Mouse (Mus musculus) embryonic facial prominence, embryonic 11.5 days (tissue): ENCODE data around the gene B4galnt4. TPM values are rescaled to one million over a fixed set of nuclear protein-coding genes. Genes with fewer than 3 reads are reported as not detected.

Source experiments
- ATAC-seq: fragments of 200-750 bp; cut with Nextera tagmentation; replicated peaks from 2 replicates; pipeline ENCODE4 v1.8.0; 2017; ENCODE audit warnings: low read depth; ENCODE audit not compliant: insufficient number of reproducible peaks, low FRiP score, low TSS enrichment
- DNase-seq: peaks from one replicate; pipeline ENCODE4 v3.0.0-alpha.2; 2015; ENCODE audit warnings: low spot score
- H3K27ac ChIP-seq: fragments of 300-500 bp; sonication (generic); replicated peaks from 2 replicates; pipeline ENCODE4 v1.5.1; 2014; ENCODE audit warnings: mild to moderate bottlenecking, low read depth, low read length, control low read depth
- H3K27me3 ChIP-seq: fragments of 300-500 bp; sonication (generic); 2 replicates; pipeline ENCODE4 v1.6.1; 2014; ENCODE audit warnings: mild to moderate bottlenecking, low read length, moderate library complexity, mixed read lengths; ENCODE audit not compliant: control insufficient read depth, insufficient read depth
- H3K36me3 ChIP-seq: fragments of 300-500 bp; sonication (generic); replicated peaks from 2 replicates; pipeline ENCODE4 v1.6.1; 2014; ENCODE audit warnings: low read depth, mild to moderate bottlenecking, low read length, moderate library complexity, mixed read lengths; ENCODE audit not compliant: control insufficient read depth, insufficient read depth
- H3K4me1 ChIP-seq: fragments of 300-500 bp; sonication (generic); 2 replicates; pipeline ENCODE4 v1.6.1; 2014; ENCODE audit warnings: low read length, mixed read lengths; ENCODE audit not compliant: control insufficient read depth, insufficient read depth
- H3K4me2 ChIP-seq: fragments of 300-500 bp; sonication (generic); 2 replicates; pipeline ENCODE4 v1.6.1; 2014; ENCODE audit warnings: low read depth, mild to moderate bottlenecking, control low read depth, low read length, moderate library complexity
- H3K4me3 ChIP-seq: fragments of 300-500 bp; sonication (generic); 2 replicates; pipeline ENCODE4 v1.5.1; 2014; ENCODE audit warnings: low read depth, low read length, control low read depth
- H3K9ac ChIP-seq: fragments of 300-500 bp; sonication (generic); replicated peaks from 2 replicates; pipeline ENCODE4 v1.6.1; 2014; ENCODE audit warnings: mild to moderate bottlenecking, control low read depth, low read length
- H3K9me3 ChIP-seq: fragments of 300-500 bp; sonication (generic); replicated peaks from 2 replicates; pipeline ENCODE4 v1.6.1; 2016; ENCODE audit warnings: mild to moderate bottlenecking, low read length, inconsistent platforms, mixed read lengths; ENCODE audit not compliant: control insufficient read depth
- WGBS: fragments of 180-500 bp; shearing (Covaris S2); extraction: QIAGEN DNeasy Blood & Tissue Kit; methylation state at CpG from one replicate; pipeline ENCODE4 v1.1.7; 2014; 5-methylcytosine and 5-hydroxymethylcytosine counted together
- polyA plus RNA-seq: library from polyadenylated mRNA; unstranded; fragments of >200 nt; fragmentation: Nextera tagmentation; extraction: Ambion mirVana; gene quantifications from 2 replicates; pipeline ENCODE4 v1.2.1, GENCODE M21; 2014

Gene B4galnt4
- polyA plus RNA-seq, 1 experiment from 2014 or later = 15.8 TPM

DNA sequence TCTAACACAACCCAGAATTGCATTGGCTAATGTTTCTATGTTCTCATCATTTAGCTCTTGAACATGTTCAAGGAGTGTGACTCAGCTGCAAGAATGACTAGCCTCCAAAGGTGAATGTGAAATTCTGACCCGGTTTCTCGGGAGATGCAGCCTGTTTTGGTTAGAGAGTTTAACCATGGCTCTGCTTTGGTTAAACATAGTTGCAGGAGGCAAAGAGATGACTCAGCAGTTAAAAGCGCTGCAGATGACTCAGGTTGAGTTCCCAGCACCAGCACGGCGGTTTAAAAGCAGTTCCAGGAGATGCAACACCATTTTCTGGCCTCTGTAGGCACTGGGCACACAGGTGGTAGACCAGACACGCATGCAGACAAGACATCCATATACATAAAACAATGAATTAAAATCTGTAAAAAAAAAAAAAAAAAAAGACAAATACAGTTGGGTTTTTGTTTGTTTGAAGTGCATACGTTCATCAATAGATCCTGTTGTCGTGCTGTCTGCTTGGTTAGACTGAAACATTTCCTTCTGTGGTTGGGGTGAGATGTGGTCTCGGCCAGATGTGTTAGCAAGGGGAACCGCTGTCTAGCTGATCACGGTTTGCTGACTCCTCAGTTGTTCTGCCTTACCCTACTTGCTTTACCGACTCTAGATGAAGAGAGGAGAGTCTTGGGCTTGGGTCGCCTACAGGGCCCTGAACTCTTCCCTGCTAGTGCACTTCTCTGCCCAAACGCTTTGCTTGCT lies 2.1 kb upstream of the B4galnt4 start:
- Histone ChIP-seq H3K27ac (no peak overlapping the region), H3K36me3 (no peaks in the 10 kb centered on the region; the same call in 1 of the 2 replicates), H3K9ac (no peak overlapping the region), H3K27me3 (no peaks in the 10 kb centered on the region), H3K4me2 (no peak overlapping the region), H3K4me3 (no peak overlapping the region), H3K4me1 (no peaks in the 10 kb centered on the region; the same call in 1 of the 2 replicates), H3K9me3 (no peaks in the 10 kb centered on the region)
- WGBS = 92% methylated on average over 14 of the region's 14 CpGs
- no peak for DNase-seq
- ATAC-seq = no peak

- H3K27ac ChIP-seq = no peak overlapping the region
- no peak; the same call in 1 of the 2 replicates for ATAC-seq
- peaks cover 3% of the 10 kb centered on the region for H3K36me3 ChIP-seq
Observed at GRCm38 (mm10) chr7:141059929-141060328, 975 bp upstream of the B4galnt4 start.

GRCm38 (mm10) chr7:141061269-141061692 lies 377 bp downstream of the B4galnt4 start:
- DNase-seq = peak; percentile 61
- H3K4me2 ChIP-seq = peak overlapping the region; percentile 80

More at GRCm38 (mm10) chr7:141059929-141060328, 975 bp upstream of the B4galnt4 start:
- Histone ChIP-seq H3K9ac (peak overlapping the region; percentile 95), H3K4me3 (peak overlapping the region; percentile 82), H3K9me3 (no peaks in the 10 kb centered on the region), H3K4me1 (no peaks in the 10 kb centered on the region; the same call in 1 of the 2 replicates), H3K27me3 (no peaks in the 10 kb centered on the region), H3K4me2 (peak overlapping the region; percentile 80)
- WGBS = 81% methylated on average over 2 of the region's 2 CpGs
- DNase-seq = no peak

DNA sequence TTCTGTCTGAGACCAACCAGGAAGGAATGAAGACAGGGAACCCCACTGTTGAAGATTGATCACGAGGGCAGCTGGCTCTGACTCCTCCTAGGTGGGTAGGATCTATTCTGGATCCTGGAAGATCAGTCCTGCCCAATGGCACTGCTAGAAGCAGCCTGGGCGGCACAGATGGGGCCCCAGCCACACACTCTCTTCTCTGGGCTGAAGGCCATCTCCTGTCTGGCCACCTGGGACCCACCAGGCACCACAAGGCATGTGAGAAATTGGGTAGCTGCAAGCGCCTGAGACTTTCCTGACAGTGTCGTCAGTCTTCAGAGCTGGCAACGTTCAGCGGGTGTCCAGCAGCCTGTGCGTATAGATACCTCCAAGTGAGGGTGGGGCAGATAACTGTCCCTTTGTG lies 1.6 kb downstream of the B4galnt4 start:
- H3K9me3 ChIP-seq = no peaks in the 10 kb centered on the region
- DNase-seq (no peak), ATAC-seq (no peak)
- no peaks in the 10 kb centered on the region; the same call in 1 of the 2 replicates for H3K4me1 ChIP-seq
- H3K27me3 ChIP-seq = no peaks in the 10 kb centered on the region
- no peak overlapping the region for H3K27ac ChIP-seq
- H3K4me2 ChIP-seq = no peak overlapping the region
- no peak overlapping the region for H3K4me3 ChIP-seq
- H3K9ac ChIP-seq = no peak overlapping the region
- peaks cover 3% of the 10 kb centered on the region for H3K36me3 ChIP-seq
- WGBS = 89% methylated on average over 7 of the region's 7 CpGs

More at GRCm38 (mm10) chr7:141061269-141061692, 377 bp downstream of the B4galnt4 start:
- 0% methylated on average over 37 of the region's 37 CpGs for WGBS
- peak; percentile 46 for ATAC-seq
- peak overlapping the region; percentile 95 for H3K9ac ChIP-seq
- H3K9me3 ChIP-seq = no peaks in the 10 kb centered on the region
- H3K36me3 ChIP-seq = peaks cover 3% of the 10 kb centered on the region
- H3K27me3 ChIP-seq = no peaks in the 10 kb centered on the region
- H3K4me3 ChIP-seq = peak overlapping the region; percentile 82
- no peaks in the 10 kb centered on the region; the same call in 1 of the 2 replicates for H3K4me1 ChIP-seq
- peak overlapping the region; percentile 62 for H3K27ac ChIP-seq

DNA sequence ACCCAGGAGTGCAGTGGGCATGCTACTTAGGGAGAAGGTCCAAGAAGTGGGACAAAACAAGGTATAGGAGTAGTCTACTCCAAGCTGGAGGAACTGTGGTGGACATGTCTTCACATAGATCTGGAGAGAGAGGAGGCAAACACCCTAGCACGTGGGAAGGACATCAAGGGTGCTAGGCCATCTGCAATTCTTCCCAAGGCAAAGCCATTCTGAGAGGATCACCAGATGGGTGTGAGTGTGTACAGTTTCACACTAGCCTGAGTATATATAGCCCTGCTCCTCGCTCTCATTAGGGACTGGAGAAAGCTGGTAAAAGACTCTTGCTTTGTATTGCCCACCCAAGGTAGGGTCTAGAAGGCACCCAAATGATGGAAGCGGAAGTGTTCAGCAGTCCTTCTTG lies 2.4 kb downstream of the B4galnt4 start:
- DNase-seq (no peak), ATAC-seq (no peak)
- H3K27ac ChIP-seq = no peak overlapping the region
- H3K36me3 ChIP-seq = peaks cover 3% of the 10 kb centered on the region
- H3K9me3 ChIP-seq = no peaks in the 10 kb centered on the region
- WGBS = 93% methylated on average over 3 of the region's 3 CpGs
- no peak overlapping the region for H3K4me3 ChIP-seq
- no peaks in the 10 kb centered on the region; the same call in 1 of the 2 replicates for H3K4me1 ChIP-seq
- H3K27me3 ChIP-seq = no peaks in the 10 kb centered on the region
- H3K9ac ChIP-seq = no peak overlapping the region
- H3K4me2 ChIP-seq = no peak overlapping the region

- ATAC-seq (no peak), DNase-seq (no peak)
- Histone ChIP-seq H3K9me3 (no peaks in the 10 kb centered on the region), H3K4me1 (no peaks in the 10 kb centered on the region; the same call in 1 of the 2 replicates), H3K4me3 (no peak overlapping the region), H3K4me2 (no peak overlapping the region), H3K36me3 (peaks cover 3% of the 10 kb centered on the region), H3K27ac (no peak overlapping the region), H3K27me3 (no peaks in the 10 kb centered on the region), H3K9ac (no peak overlapping the region)
- WGBS = 85% methylated on average over 7 of the region's 7 CpGs
Observed at GRCm38 (mm10) chr7:141064175-141064574, 3.3 kb downstream of the B4galnt4 start.

DNA sequence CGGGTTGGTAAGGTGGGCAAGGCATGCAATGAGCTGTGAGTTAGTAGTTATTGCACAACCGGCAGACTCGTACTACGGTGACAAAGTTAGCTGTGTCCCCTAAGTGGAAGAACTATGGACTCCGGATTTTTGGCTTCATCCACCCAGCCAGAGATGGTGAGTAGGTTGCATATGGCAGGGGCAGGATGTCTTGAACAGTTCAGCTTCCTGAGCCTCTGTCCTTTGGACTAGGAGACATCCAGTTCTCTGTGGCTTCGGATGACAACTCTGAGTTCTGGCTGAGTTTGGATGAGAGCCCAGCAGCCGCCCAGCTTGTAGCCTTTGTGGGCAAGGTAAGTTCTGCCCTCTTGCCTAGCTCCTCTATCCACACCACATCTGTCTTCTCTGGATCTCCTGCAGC lies 3.7 kb downstream of the B4galnt4 start:
- no peak overlapping the region for H3K4me2 ChIP-seq
- peaks cover 3% of the 10 kb centered on the region for H3K36me3 ChIP-seq
- 96% methylated on average over 7 of the region's 7 CpGs for WGBS

DNA sequence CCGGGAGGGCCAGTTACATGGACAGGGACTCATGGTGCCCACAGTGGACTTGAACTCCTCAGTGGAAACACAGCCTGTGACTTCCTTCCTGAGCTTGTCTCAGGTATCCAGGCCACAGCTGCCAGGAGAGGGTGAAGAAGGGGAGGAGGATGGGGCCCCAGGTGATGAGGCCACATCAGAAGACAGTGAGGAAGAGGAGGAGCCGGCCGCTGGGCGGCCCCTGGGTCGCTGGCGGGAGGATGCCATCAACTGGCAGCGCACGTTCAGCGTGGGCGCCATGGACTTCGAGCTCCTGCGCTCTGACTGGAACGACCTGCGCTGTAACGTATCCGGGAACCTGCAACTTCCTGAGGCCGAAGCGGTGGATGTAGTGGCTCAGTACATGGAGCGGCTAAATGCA lies 7.4 kb downstream of the B4galnt4 start:
- peaks cover 3% of the 10 kb centered on the region for H3K36me3 ChIP-seq
- WGBS = 71% methylated on average over 19 of the region's 19 CpGs
- no peaks in the 10 kb centered on the region for H3K9me3 ChIP-seq
- no peak overlapping the region for H3K27ac ChIP-seq
- no peak overlapping the region for H3K4me3 ChIP-seq
- ATAC-seq (no peak), DNase-seq (no peak)
- peaks cover 11% of the 10 kb centered on the region for H3K27me3 ChIP-seq
- H3K4me1 ChIP-seq = peaks cover 3% of the 10 kb centered on the region; the same call in 1 of the 2 replicates
- no peak overlapping the region for H3K9ac ChIP-seq
- no peak overlapping the region for H3K4me2 ChIP-seq

More for the DNA sequence above, 3.7 kb downstream of the B4galnt4 start:
- Histone ChIP-seq H3K9me3 (no peaks in the 10 kb centered on the region), H3K9ac (no peak overlapping the region), H3K4me3 (no peak overlapping the region), H3K27me3 (no peaks in the 10 kb centered on the region), H3K4me1 (no peaks in the 10 kb centered on the region; the same call in 1 of the 2 replicates), H3K27ac (no peak overlapping the region)
- ATAC-seq (no peak), DNase-seq (no peak)
